Mouse (Mus musculus) midbrain, embryonic 14.5 days (tissue): Measurements from ENCODE around the gene Swt1. TPM values are rescaled to one million over a fixed set of nuclear protein-coding genes. Genes with fewer than 3 reads are reported as not detected.

ENCODE experiments used
- ATAC-seq: fragments of 200-750 bp; cut with Nextera tagmentation; 2 replicates; pipeline ENCODE4 v1.8.0; 2017; ENCODE audit warnings: moderate number of reproducible peaks, moderate library complexity; ENCODE audit not compliant: low FRiP score, low TSS enrichment
- DNase-seq: peaks from one replicate; pipeline ENCODE4 v3.0.0-alpha.2; 2015
- H3K27ac ChIP-seq: fragments of 300-500 bp; sonication (generic); replicated peaks from 2 replicates; pipeline ENCODE4 v1.5.1; 2014; ENCODE audit warnings: mild to moderate bottlenecking, low read depth, low read length, moderate library complexity
- H3K27me3 ChIP-seq: fragments of 300-500 bp; sonication (generic); 2 replicates; pipeline ENCODE4 v1.6.1; 2014; ENCODE audit warnings: low read length, control low read depth, mixed read lengths; ENCODE audit not compliant: control insufficient read depth, insufficient read depth
- H3K36me3 ChIP-seq: fragments of 300-500 bp; sonication (generic); 2 replicates; pipeline ENCODE4 v1.6.1; 2014; ENCODE audit warnings: low read length, control low read depth; ENCODE audit not compliant: control insufficient read depth, insufficient read depth
- H3K4me1 ChIP-seq: fragments of 300-500 bp; sonication (generic); 2 replicates; pipeline ENCODE4 v1.6.1; 2014; ENCODE audit warnings: mild to moderate bottlenecking, antibody characterized with exemption, low read length, control low read depth; ENCODE audit not compliant: control insufficient read depth, insufficient read depth
- H3K4me2 ChIP-seq: fragments of 300-500 bp; sonication (generic); 2 replicates; pipeline ENCODE4 v1.6.1; 2014; ENCODE audit warnings: mild to moderate bottlenecking, low read length, moderate library complexity
- H3K4me3 ChIP-seq: fragments of 300-500 bp; sonication (generic); replicated peaks from 2 replicates; pipeline ENCODE4 v1.5.1; 2014; ENCODE audit warnings: low read depth, low read length
- H3K9ac ChIP-seq: fragments of 300-500 bp; sonication (generic); replicated peaks from 2 replicates; pipeline ENCODE4 v1.6.1; 2014; ENCODE audit warnings: mild to moderate bottlenecking, low read length, moderate library complexity
- H3K9me3 ChIP-seq: fragments of 300-500 bp; sonication (generic); 2 replicates; pipeline ENCODE4 v1.6.1; 2016; ENCODE audit warnings: low read length, control low read depth, mixed read lengths; ENCODE audit not compliant: control insufficient read depth
- WGBS: fragments of 180-500 bp; shearing (Covaris S2); extraction: QIAGEN DNeasy Blood & Tissue Kit; methylation state at CpG from one replicate; pipeline ENCODE4 v1.1.7; 2014; 5-methylcytosine and 5-hydroxymethylcytosine counted together
- microRNA-seq: library from miRNA; unstranded; fragments of <30 nt; microRNA quantifications from one replicate; pipeline ENCODE4, GENCODE M21; 2016
- polyA plus RNA-seq: library from polyadenylated mRNA; unstranded; fragments of >200 nt; fragmentation: Nextera tagmentation; extraction: Ambion mirVana; gene quantifications from 2 replicates; pipeline ENCODE4 v1.2.1, GENCODE M21; 2014

Gene Swt1
- polyA plus RNA-seq, 1 experiment from 2014 or later, result 19.9 TPM

DNA sequence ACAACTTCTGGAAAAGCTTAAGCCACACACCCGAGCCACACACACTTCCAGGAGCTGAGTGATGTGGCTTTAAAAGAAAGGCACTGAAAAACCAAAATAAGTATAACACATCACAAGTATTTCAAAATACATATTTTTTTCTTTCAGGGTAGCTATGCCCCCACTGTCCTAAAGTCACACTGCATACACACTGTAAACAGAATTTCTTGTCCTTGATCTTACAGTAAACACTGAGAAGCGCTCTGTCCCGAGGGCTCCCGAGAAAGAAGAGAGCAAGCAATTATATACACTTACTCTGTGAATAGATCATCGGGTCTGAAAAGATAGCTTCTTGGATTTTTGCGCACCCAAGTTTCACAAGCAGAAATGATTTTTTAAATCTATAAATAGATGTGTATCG lies 109.0 kb downstream of the Swt1 start:
- H3K4me1 ChIP-seq, result no peaks in the 10 kb centered on the region
- no peaks in the 10 kb centered on the region for H3K9me3 ChIP-seq
- DNase-seq, result no peak
- H3K4me3 ChIP-seq, result no peak overlapping the region
- H3K27me3 ChIP-seq, result no peaks in the 10 kb centered on the region
- no peak overlapping the region for H3K4me2 ChIP-seq
- no peaks in the 10 kb centered on the region for H3K36me3 ChIP-seq
- H3K9ac ChIP-seq, result no peak overlapping the region
- 84% methylated on average over 7 of the region's 7 CpGs for WGBS
- no peak overlapping the region for H3K27ac ChIP-seq
- no peak for ATAC-seq

Small RNAs within 50 kb of the gene (microRNA-seq; reads per million reads assigned to microRNA genes)
- gene Mir7682, result 1.3 reads per million

Other genes with a start within 250 kb of the Swt1 start
- gene Gm47985, start 245.9 kb downstream of the Swt1 start, polyA plus RNA-seq, result 0.16 TPM in 1 of 2 replicates, not detected in the other
- gene Gm8947, start 236.1 kb downstream of the Swt1 start, polyA plus RNA-seq, result not detected in 2 replicates
- not detected in 2 replicates for gene Gm47995, start 230.0 kb downstream of the Swt1 start, polyA plus RNA-seq
- not detected in 2 replicates for gene 3110040M04Rik, start 224.3 kb downstream of the Swt1 start, polyA plus RNA-seq
- gene Gm47996, start 218.3 kb downstream of the Swt1 start, polyA plus RNA-seq, result not detected in 2 replicates
- 182 and 297 TPM in 2 replicates for gene Ivns1abp, start 84.0 kb downstream of the Swt1 start, polyA plus RNA-seq
- gene Trmt1l, start 87 bp upstream of the Swt1 start, polyA plus RNA-seq, result 31.1 and 42.8 TPM in 2 replicates
- 137 and 151 TPM in 2 replicates for gene Rnf2, start 72.5 kb upstream of the Swt1 start, polyA plus RNA-seq
- 0.23 and 0.93 TPM in 2 replicates for gene Fam129a, start 142.7 kb upstream of the Swt1 start, polyA plus RNA-seq